Mouse (Mus musculus): Measurements from ENCODE around the gene Ppt1. TPM values are rescaled to one million over a fixed set of nuclear protein-coding genes. Genes with fewer than 3 reads are reported as not detected.

Gene Ppt1
- polyA plus RNA-seq, 1 experiment from 2014 or later: 50.4 TPM

- no peaks in the 10 kb centered on the region for H3K27me3 ChIP-seq (ENCODE audit: control insufficient read depth, insufficient read depth, low read length)
- WGBS: 85% methylated on average over 4 of the region's 4 CpGs
- ATAC-seq (replicated peaks; ENCODE audit: insufficient number of reproducible peaks, low FRiP score, low TSS enrichment, low read depth): no peak
- H3K9ac ChIP-seq (replicated peaks; ENCODE audit: low read length): no peak overlapping the region
- no peaks in the 10 kb centered on the region for H3K9me3 ChIP-seq (replicated peaks; ENCODE audit: control insufficient read depth, low read length)
- no peaks in the 10 kb centered on the region for H3K4me1 ChIP-seq (ENCODE audit: control insufficient read depth, insufficient read depth, low read length)
- no peak overlapping the region for H3K27ac ChIP-seq (replicated peaks; ENCODE audit: low read depth, low read length)
- no peak overlapping the region for H3K4me2 ChIP-seq (ENCODE audit: low read depth, low read length)
- no peak overlapping the region for H3K4me3 ChIP-seq (ENCODE audit: low read depth, low read length)
- no peak for DNase-seq (ENCODE audit: low spot score)
- H3K36me3 ChIP-seq (replicated peaks; ENCODE audit: control insufficient read depth, insufficient read depth, low read depth, low read length): no peaks in the 10 kb centered on the region
These were observed 61.7 kb downstream of the Ppt1 start for GRCm38 (mm10) chr4:122897750-122898149.

GRCm38 (mm10) chr4:122898313-122898712 is 62.3 kb downstream of the Ppt1 start:
- H3K4me3 ChIP-seq (ENCODE audit: low read depth, low read length): no peak overlapping the region
- no peak overlapping the region for H3K9ac ChIP-seq (replicated peaks; ENCODE audit: low read length)
- H3K9me3 ChIP-seq (replicated peaks; ENCODE audit: control insufficient read depth, low read length): no peaks in the 10 kb centered on the region
- no peaks in the 10 kb centered on the region for H3K36me3 ChIP-seq (replicated peaks; ENCODE audit: control insufficient read depth, insufficient read depth, low read depth, low read length)
- 18% methylated on average over 5 of the region's 5 CpGs for WGBS
- DNase-seq (ENCODE audit: low spot score): peak; percentile 84
- H3K4me2 ChIP-seq (ENCODE audit: low read depth, low read length): no peak overlapping the region
- no peaks in the 10 kb centered on the region for H3K27me3 ChIP-seq (ENCODE audit: control insufficient read depth, insufficient read depth, low read length)
- H3K27ac ChIP-seq (replicated peaks; ENCODE audit: low read depth, low read length): no peak overlapping the region
- H3K4me1 ChIP-seq (ENCODE audit: control insufficient read depth, insufficient read depth, low read length): no peaks in the 10 kb centered on the region
- no peak for ATAC-seq (replicated peaks; ENCODE audit: insufficient number of reproducible peaks, low FRiP score, low TSS enrichment, low read depth)

GRCm38 (mm10) chr4:122902156-122902555 is 66.1 kb downstream of the Ppt1 start:
- WGBS: 29% methylated on average over 6 of the region's 6 CpGs
- H3K27ac ChIP-seq (replicated peaks; ENCODE audit: low read depth, low read length): no peak overlapping the region
- H3K4me2 ChIP-seq (ENCODE audit: low read depth, low read length): no peak overlapping the region
- no peaks in the 10 kb centered on the region for H3K4me1 ChIP-seq (ENCODE audit: control insufficient read depth, insufficient read depth, low read length)
- H3K4me3 ChIP-seq (ENCODE audit: low read depth, low read length): no peak overlapping the region
- H3K9me3 ChIP-seq (replicated peaks; ENCODE audit: control insufficient read depth, low read length): no peaks in the 10 kb centered on the region
- H3K36me3 ChIP-seq (replicated peaks; ENCODE audit: control insufficient read depth, insufficient read depth, low read depth, low read length): no peaks in the 10 kb centered on the region
- no peaks in the 10 kb centered on the region for H3K27me3 ChIP-seq (ENCODE audit: control insufficient read depth, insufficient read depth, low read length)
- no peak for ATAC-seq (replicated peaks; ENCODE audit: insufficient number of reproducible peaks, low FRiP score, low TSS enrichment, low read depth)
- H3K9ac ChIP-seq (replicated peaks; ENCODE audit: low read length): no peak overlapping the region
- DNase-seq (ENCODE audit: low spot score): peak; percentile 33

GRCm38 (mm10) chr4:122903709-122904108 is 67.7 kb downstream of the Ppt1 start:
- Histone ChIP-seq H3K4me3 (ENCODE audit: low read depth, low read length) (no peak overlapping the region), H3K9ac (replicated peaks; ENCODE audit: low read length) (no peak overlapping the region), H3K36me3 (replicated peaks; ENCODE audit: control insufficient read depth, insufficient read depth, low read depth, low read length) (no peaks in the 10 kb centered on the region), H3K4me1 (ENCODE audit: control insufficient read depth, insufficient read depth, low read length) (no peaks in the 10 kb centered on the region), H3K27me3 (ENCODE audit: control insufficient read depth, insufficient read depth, low read length) (no peaks in the 10 kb centered on the region), H3K27ac (replicated peaks; ENCODE audit: low read depth, low read length) (no peak overlapping the region), H3K9me3 (replicated peaks; ENCODE audit: control insufficient read depth, low read length) (no peaks in the 10 kb centered on the region), H3K4me2 (ENCODE audit: low read depth, low read length) (no peak overlapping the region)
- 97% methylated on average over 3 of the region's 3 CpGs for WGBS
- ATAC-seq (replicated peaks; ENCODE audit: insufficient number of reproducible peaks, low FRiP score, low TSS enrichment, low read depth) (no peak), DNase-seq (ENCODE audit: low spot score) (no peak)

GRCm38 (mm10) chr4:122905359-122905758 is 69.3 kb downstream of the Ppt1 start:
- Histone ChIP-seq H3K27ac (replicated peaks; ENCODE audit: low read depth, low read length) (no peak overlapping the region), H3K4me2 (ENCODE audit: low read depth, low read length) (no peak overlapping the region), H3K27me3 (ENCODE audit: control insufficient read depth, insufficient read depth, low read length) (no peaks in the 10 kb centered on the region), H3K4me3 (ENCODE audit: low read depth, low read length) (no peak overlapping the region), H3K9ac (replicated peaks; ENCODE audit: low read length) (no peak overlapping the region), H3K36me3 (replicated peaks; ENCODE audit: control insufficient read depth, insufficient read depth, low read depth, low read length) (no peaks in the 10 kb centered on the region), H3K4me1 (ENCODE audit: control insufficient read depth, insufficient read depth, low read length) (no peaks in the 10 kb centered on the region), H3K9me3 (replicated peaks; ENCODE audit: control insufficient read depth, low read length) (no peaks in the 10 kb centered on the region)
- no peak for ATAC-seq (replicated peaks; ENCODE audit: insufficient number of reproducible peaks, low FRiP score, low TSS enrichment, low read depth)
- DNase-seq (ENCODE audit: low spot score): no peak
- WGBS: 90% methylated on average over 10 of the region's 10 CpGs

Other genes with a start within 250 kb of the Ppt1 start
- gene 9530002B09Rik, start 147.0 kb upstream of the Ppt1 start, polyA plus RNA-seq (2014; fragmentation: Nextera tagmentation; extraction: Ambion mirVana): not detected in 2 replicates
- gene Cap1, start 49.8 kb downstream of the Ppt1 start, polyA plus RNA-seq (2014; fragmentation: Nextera tagmentation; extraction: Ambion mirVana): 68.8 and 70.1 TPM in 2 replicates
- 8.2 and 8.7 TPM in 2 replicates for gene Mfsd2a, start 124.9 kb downstream of the Ppt1 start, polyA plus RNA-seq (2014; fragmentation: Nextera tagmentation; extraction: Ambion mirVana)
- gene Mycl, start 159.4 kb downstream of the Ppt1 start, polyA plus RNA-seq (2014; fragmentation: Nextera tagmentation; extraction: Ambion mirVana): 40.0 and 46.3 TPM in 2 replicates
- gene Trit1, start 180.4 kb downstream of the Ppt1 start, polyA plus RNA-seq (2014; fragmentation: Nextera tagmentation; extraction: Ambion mirVana): 21.6 and 21.9 TPM in 2 replicates

All from embryonic facial prominence, embryonic 11.5 days (tissue).